Mouse (Mus musculus): Measurements from ENCODE around the gene Chil1.

The Chil1 gene

GRCm38 (mm10) chr1:134182025-134182424 lies at the start of gene Chil1:
TSS of gene Chil1 (plus strand) at chr1:134182176.
- DNase-seq = no peak

- no peak for DNase-seq
Measured at GRCm38 (mm10) chr1:134133316-134133715, 48.7 kb upstream of the Chil1 start.

GRCm38 (mm10) chr1:134136351-134136750 lies 45.6 kb upstream of the Chil1 start:
- DNase-seq = no peak

- DNase-seq = no peak
Measured at GRCm38 (mm10) chr1:134138424-134138823, 43.6 kb upstream of the Chil1 start.

- DNase-seq = no peak
Measured at GRCm38 (mm10) chr1:134142363-134142794, 39.6 kb upstream of the Chil1 start.

GRCm38 (mm10) chr1:134146066-134146465 lies 35.9 kb upstream of the Chil1 start:
- DNase-seq = no peak

- DNase-seq = no peak
Measured at GRCm38 (mm10) chr1:134150076-134150475, 31.9 kb upstream of the Chil1 start.

GRCm38 (mm10) chr1:134150745-134151144 lies 31.2 kb upstream of the Chil1 start:
- no peak for DNase-seq

- DNase-seq = peak; percentile 83 to 96
Measured at GRCm38 (mm10) chr1:134151655-134152412, 30.1 kb upstream of the Chil1 start.

- DNase-seq = no peak
Measured at GRCm38 (mm10) chr1:134152626-134153590, 29.1 kb upstream of the Chil1 start.

- DNase-seq = no peak
Measured at GRCm38 (mm10) chr1:134154121-134154520, 27.9 kb upstream of the Chil1 start.

GRCm38 (mm10) chr1:134154655-134155054 lies 27.3 kb upstream of the Chil1 start:
- DNase-seq = no peak

- no peak for DNase-seq
Measured at GRCm38 (mm10) chr1:134160404-134160803, 21.6 kb upstream of the Chil1 start.

- DNase-seq = no peak
Measured at GRCm38 (mm10) chr1:134161399-134161798, 20.6 kb upstream of the Chil1 start.

- no peak for DNase-seq
Measured at GRCm38 (mm10) chr1:134162510-134163225, 19.3 kb upstream of the Chil1 start.

- no peak for DNase-seq
Measured at GRCm38 (mm10) chr1:134163476-134163875, 18.5 kb upstream of the Chil1 start.

GRCm38 (mm10) chr1:134164454-134164853 lies 17.5 kb upstream of the Chil1 start:
- no peak for DNase-seq

GRCm38 (mm10) chr1:134166547-134166946 lies 15.4 kb upstream of the Chil1 start:
- no peak for DNase-seq

- peak; percentile 60 to 66 for DNase-seq
Measured at GRCm38 (mm10) chr1:134167416-134168305, 14.3 kb upstream of the Chil1 start.

- no peak for DNase-seq
Measured at GRCm38 (mm10) chr1:134168567-134168966, 13.4 kb upstream of the Chil1 start.

- DNase-seq = no peak
Measured at GRCm38 (mm10) chr1:134168985-134169697, 12.8 kb upstream of the Chil1 start.
